Mouse (Mus musculus) heart, embryonic 13.5 days (tissue): ENCODE data around the gene Irx4. TPM values are rescaled to one million over a fixed set of nuclear protein-coding genes. Genes with fewer than 3 reads are reported as not detected.
A peak's percentile ranks its signal among the peaks of the same experiment; 100 is the strongest.

ENCODE experiments used
- ATAC-seq: fragments of 200-750 bp; cut with Nextera tagmentation; 2 replicates; pipeline ENCODE4 v1.8.0; 2017; ENCODE audit warnings: moderate TSS enrichment; ENCODE audit not compliant: insufficient number of reproducible peaks, low FRiP score, low TSS enrichment; ENCODE audit errors: extremely low read depth
- H3K27ac ChIP-seq: fragments of 300-500 bp; sonication (generic); replicated peaks from 2 replicates; pipeline ENCODE4 v1.5.1; 2015; ENCODE audit warnings: moderate library complexity, mild to moderate bottlenecking, inconsistent platforms
- H3K27me3 ChIP-seq: fragments of 300-500 bp; sonication (generic); replicated peaks from 2 replicates; pipeline ENCODE4 v1.6.1; 2015; ENCODE audit warnings: mild to moderate bottlenecking, inconsistent platforms
- H3K36me3 ChIP-seq: fragments of 300-500 bp; sonication (generic); 2 replicates; pipeline ENCODE4 v1.6.1; 2015; ENCODE audit warnings: mild to moderate bottlenecking, inconsistent platforms
- H3K4me1 ChIP-seq: fragments of 300-500 bp; sonication (generic); 2 replicates; pipeline ENCODE4 v1.6.1; 2015; ENCODE audit warnings: inconsistent platforms
- H3K4me2 ChIP-seq: fragments of 300-500 bp; sonication (generic); 2 replicates; pipeline ENCODE4 v1.6.1; 2015; ENCODE audit warnings: inconsistent platforms, mild to moderate bottlenecking, moderate library complexity
- H3K4me3 ChIP-seq: fragments of 300-500 bp; sonication (generic); 2 replicates; pipeline ENCODE4 v1.5.1; 2015; ENCODE audit warnings: moderate library complexity, mild to moderate bottlenecking, inconsistent platforms
- H3K9ac ChIP-seq: fragments of 300-500 bp; sonication (generic); 2 replicates; pipeline ENCODE4 v1.6.1; 2015; ENCODE audit warnings: inconsistent platforms, mild to moderate bottlenecking, moderate library complexity
- H3K9me3 ChIP-seq: fragments of 300-500 bp; sonication (generic); 2 replicates; pipeline ENCODE4 v1.6.1; 2016; ENCODE audit warnings: inconsistent platforms
- WGBS: fragments of 180-500 bp; shearing (Covaris S2); methylation state at CpG from one replicate; pipeline ENCODE4 v1.1.7; 2015; ENCODE audit warnings: mixed read lengths; 5-methylcytosine and 5-hydroxymethylcytosine counted together
- polyA plus RNA-seq: library from polyadenylated mRNA; unstranded; fragments of >200 nt; fragmentation: Nextera tagmentation; extraction: Ambion mirVana; gene quantifications from 2 replicates; pipeline ENCODE4 v1.2.1, GENCODE M21; 2015

Gene Irx4
- polyA plus RNA-seq, 1 experiment from 2014 or later, result 45.9 TPM

DNA sequence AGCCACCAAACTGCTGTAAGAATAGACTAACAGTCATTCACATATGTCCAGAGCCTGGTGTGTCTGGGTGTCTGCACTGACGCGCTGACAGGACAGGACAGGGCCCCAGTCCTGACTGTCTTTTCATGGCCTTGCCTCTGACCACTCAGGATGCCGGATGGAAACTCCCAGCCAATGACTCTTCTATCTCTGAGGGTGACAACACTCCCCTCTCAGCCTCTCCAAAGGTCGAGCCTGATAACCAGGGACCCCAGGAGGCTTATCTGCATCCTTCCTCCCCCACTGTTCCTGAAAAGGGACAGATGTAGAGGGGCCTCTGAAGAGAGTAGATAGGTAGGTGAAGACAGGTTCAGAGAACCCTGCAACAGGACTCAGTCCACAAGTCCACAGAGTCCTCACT lies 38.4 kb downstream of the Irx4 start:
- Histone ChIP-seq H3K9me3 (0 out of 2 replicates have a peak, but pooled peaks cover 6% of the 10 kb centered on the region), H3K4me2 (no peak overlapping the region; the same call in 1 of the 2 replicates), H3K27me3 (peaks cover 10% of the 10 kb centered on the region; the same call in 1 of the 2 replicates), H3K4me3 (no peak overlapping the region), H3K27ac (peak overlapping the region; percentile 89), H3K36me3 (no peaks in the 10 kb centered on the region), H3K4me1 (peaks cover 46% of the 10 kb centered on the region), H3K9ac (no peak overlapping the region)
- peak; percentile 86 for ATAC-seq
- 8% methylated on average over 4 of the region's 4 CpGs for WGBS

DNA sequence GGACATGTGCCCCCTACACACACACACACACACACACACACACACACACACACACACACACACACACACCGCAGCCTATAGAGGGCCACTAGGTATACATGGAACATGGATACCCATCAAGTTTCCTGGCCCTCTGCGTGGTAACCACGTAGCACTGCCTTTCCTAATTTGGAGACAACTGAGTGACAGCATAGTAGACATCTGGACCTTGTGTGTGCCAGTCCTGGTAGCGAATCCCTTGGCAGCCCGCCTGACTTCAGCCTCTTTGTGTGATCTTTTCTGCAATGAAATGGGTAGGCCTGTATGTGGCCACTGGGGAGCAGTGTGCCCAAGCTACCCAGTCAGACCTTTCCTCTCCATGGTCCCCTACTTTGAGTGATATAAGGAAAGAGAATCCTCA lies 39.0 kb downstream of the Irx4 start:
- Histone ChIP-seq H3K4me2 (no peak overlapping the region), H3K36me3 (no peaks in the 10 kb centered on the region), H3K4me3 (no peak overlapping the region), H3K9ac (peak overlapping the region; percentile 41; the same call in 1 of the 2 replicates), H3K27ac (peak overlapping the region; percentile 89), H3K9me3 (0 out of 2 replicates have a peak, but pooled peaks cover 6% of the 10 kb centered on the region), H3K4me1 (peaks cover 52% of the 10 kb centered on the region), H3K27me3 (peaks cover 10% of the 10 kb centered on the region; the same call in 1 of the 2 replicates)
- 61% methylated on average over 5 of the region's 5 CpGs for WGBS
- ATAC-seq, result no peak

- peak overlapping the region; percentile 73 for H3K27ac ChIP-seq
- 0 out of 2 replicates have a peak overlapping the region, but pooled peaks have one; percentile 3 for H3K9ac ChIP-seq
- no peak overlapping the region for H3K4me2 ChIP-seq
- no peaks in the 10 kb centered on the region for H3K36me3 ChIP-seq
- H3K4me3 ChIP-seq, result no peak overlapping the region
- H3K4me1 ChIP-seq, result peaks cover 57% of the 10 kb centered on the region
- WGBS, result 33% methylated on average over 6 of the region's 6 CpGs
- H3K27me3 ChIP-seq, result peaks cover 31% of the 10 kb centered on the region
- no peaks in the 10 kb centered on the region for H3K9me3 ChIP-seq
- ATAC-seq, result no peak
Observed at GRCm38 (mm10) chr13:73304729-73305128, 44.5 kb downstream of the Irx4 start.

DNA sequence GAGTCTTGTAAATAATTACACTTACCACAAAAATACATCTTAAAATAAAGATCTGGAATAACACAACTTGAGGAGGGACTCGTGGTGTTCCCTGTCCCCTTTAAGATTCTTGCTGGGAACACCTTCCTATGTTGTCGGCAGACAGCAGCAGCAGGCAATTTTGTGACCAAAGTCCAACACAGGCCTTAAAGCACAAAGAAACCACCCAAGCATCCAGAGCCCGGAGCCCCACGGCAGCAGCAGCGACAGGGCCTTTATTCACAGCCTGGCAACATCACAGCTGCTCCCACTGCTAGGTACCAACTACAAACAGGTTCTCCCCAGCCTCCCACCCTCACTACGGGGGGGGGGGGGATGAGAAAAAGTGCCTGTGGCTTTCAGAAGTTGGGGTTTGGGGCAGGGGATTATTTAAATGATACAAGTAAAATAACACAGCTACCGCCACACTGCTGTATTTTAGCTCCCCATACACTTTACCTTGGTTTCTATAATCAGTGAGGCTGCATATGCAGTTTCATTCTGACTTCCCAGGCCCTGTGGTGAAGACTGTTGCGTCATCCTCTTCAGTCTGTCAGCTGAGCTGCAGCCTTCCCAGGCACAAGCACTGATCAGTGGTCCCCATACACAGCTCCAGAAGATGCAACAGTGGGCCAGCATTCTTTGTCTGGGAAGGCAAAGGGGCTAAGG lies 45.3 kb downstream of the Irx4 start:
- H3K4me1 ChIP-seq, result peaks cover 53% of the 10 kb centered on the region
- H3K36me3 ChIP-seq, result no peaks in the 10 kb centered on the region
- H3K27me3 ChIP-seq, result peaks cover 35% of the 10 kb centered on the region
- no peak overlapping the region for H3K4me3 ChIP-seq
- 52% methylated on average over 8 of the region's 8 CpGs for WGBS
- H3K9ac ChIP-seq, result peak overlapping the region; percentile 44; the same call in 1 of the 2 replicates
- no peak for ATAC-seq
- H3K9me3 ChIP-seq, result no peaks in the 10 kb centered on the region
- H3K4me2 ChIP-seq, result no peak overlapping the region
- peak overlapping the region; percentile 73 for H3K27ac ChIP-seq

DNA sequence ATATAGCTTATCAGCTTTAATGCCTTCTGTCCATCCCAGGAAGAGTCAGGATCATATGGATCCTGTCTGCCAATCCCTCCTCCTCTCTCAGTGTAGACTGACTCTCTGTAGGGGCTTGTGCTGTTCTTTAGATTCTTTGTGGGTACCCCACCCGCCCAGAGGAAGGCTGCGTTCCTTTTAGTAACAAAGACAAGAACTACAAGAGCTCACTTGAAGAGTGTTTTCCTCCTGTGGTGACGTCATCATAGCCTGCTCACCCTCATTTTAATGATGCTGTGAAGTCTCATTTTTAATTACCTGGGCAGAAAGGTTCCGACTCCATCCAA lies 45.8 kb downstream of the Irx4 start:
- ATAC-seq, result no peak
- H3K27me3 ChIP-seq, result peaks cover 35% of the 10 kb centered on the region
- H3K4me1 ChIP-seq, result peaks cover 48% of the 10 kb centered on the region
- peak overlapping the region; percentile 73 for H3K27ac ChIP-seq
- 51% methylated on average over 4 of the region's 4 CpGs for WGBS
- H3K9ac ChIP-seq, result no peak overlapping the region
- no peak overlapping the region for H3K4me2 ChIP-seq
- H3K36me3 ChIP-seq, result no peaks in the 10 kb centered on the region
- H3K4me3 ChIP-seq, result no peak overlapping the region
- no peaks in the 10 kb centered on the region for H3K9me3 ChIP-seq

- no peak overlapping the region for H3K9ac ChIP-seq
- H3K4me3 ChIP-seq, result no peak overlapping the region
- WGBS, result 68% methylated on average over 4 of the region's 4 CpGs
- no peak for ATAC-seq
- no peaks in the 10 kb centered on the region for H3K36me3 ChIP-seq
- peaks cover 44% of the 10 kb centered on the region for H3K4me1 ChIP-seq
- H3K4me2 ChIP-seq, result no peak overlapping the region
- peak overlapping the region; percentile 62 for H3K27ac ChIP-seq
- H3K9me3 ChIP-seq, result no peaks in the 10 kb centered on the region
- peaks cover 33% of the 10 kb centered on the region for H3K27me3 ChIP-seq
Observed at GRCm38 (mm10) chr13:73306430-73306829, 46.2 kb downstream of the Irx4 start.

GRCm38 (mm10) chr13:73310183-73310929 lies 50.1 kb downstream of the Irx4 start:
- H3K9ac ChIP-seq, result no peak overlapping the region
- WGBS, result 41% methylated on average over 8 of the region's 8 CpGs
- peaks cover 28% of the 10 kb centered on the region for H3K27me3 ChIP-seq
- peaks cover 5% of the 10 kb centered on the region; the same call in 1 of the 2 replicates for H3K36me3 ChIP-seq
- H3K4me1 ChIP-seq, result peaks cover 24% of the 10 kb centered on the region
- H3K4me3 ChIP-seq, result no peak overlapping the region
- ATAC-seq, result peak; percentile 60; the same call in 1 of the 2 replicates
- no peaks in the 10 kb centered on the region for H3K9me3 ChIP-seq
- H3K27ac ChIP-seq, result no peak overlapping the region
- H3K4me2 ChIP-seq, result no peak overlapping the region

Other genes with a start within 250 kb of the Irx4 start
- 152 and 174 TPM in 2 replicates for gene Mrpl36, start 68.0 kb downstream of the Irx4 start, polyA plus RNA-seq
- gene Ndufs6, start 68.1 kb downstream of the Irx4 start, polyA plus RNA-seq, result 642 and 746 TPM in 2 replicates
- gene Lpcat1, start 206.7 kb downstream of the Irx4 start, polyA plus RNA-seq, result 16.0 and 19.0 TPM in 2 replicates